Mouse (Mus musculus) hindbrain, embryonic 10.5 days (tissue): ENCODE measurements around the gene Cyp17a1. TPM values are rescaled to one million over a fixed set of nuclear protein-coding genes. Genes with fewer than 3 reads are reported as not detected.

Source experiments
- DNase-seq: peaks from one replicate; pipeline ENCODE4 v3.0.0-alpha.2; 2017; ENCODE audit warnings: low spot score
- H3K27ac ChIP-seq: fragments of 300-500 bp; sonication (generic); 2 replicates; pipeline ENCODE4 v1.5.1; 2016; ENCODE audit warnings: mild to moderate bottlenecking, moderate library complexity
- H3K27me3 ChIP-seq: fragments of 300-500 bp; sonication (generic); 2 replicates; pipeline ENCODE4 v1.6.1; 2016; ENCODE audit warnings: mild to moderate bottlenecking; ENCODE audit not compliant: poor library complexity, insufficient read depth, severe bottlenecking
- H3K36me3 ChIP-seq: fragments of 300-500 bp; sonication (generic); 2 replicates; pipeline ENCODE4 v1.6.1; 2016; ENCODE audit warnings: mild to moderate bottlenecking, moderate library complexity
- H3K4me1 ChIP-seq: fragments of 300-500 bp; sonication (generic); replicated peaks from 2 replicates; pipeline ENCODE4 v1.6.1; 2016; ENCODE audit warnings: mild to moderate bottlenecking
- H3K4me3 ChIP-seq: fragments of 300-500 bp; sonication (generic); 2 replicates; pipeline ENCODE4 v1.5.1; 2016; ENCODE audit warnings: mild to moderate bottlenecking, moderate library complexity
- H3K9me3 ChIP-seq: fragments of 300-500 bp; sonication (generic); 2 replicates; pipeline ENCODE4 v1.6.1; 2016; ENCODE audit warnings: mild to moderate bottlenecking, moderate library complexity
- WGBS: fragments of 180-500 bp; shearing (Covaris S2); methylation state at CpG from one replicate; pipeline ENCODE4 v1.1.7; 2016; 5-methylcytosine and 5-hydroxymethylcytosine counted together
- polyA plus RNA-seq: library from polyadenylated mRNA; unstranded; fragments of >200 nt; fragmentation: Nextera tagmentation; extraction: Ambion mirVana; gene quantifications from 2 replicates; pipeline ENCODE4 v1.2.1, GENCODE M21; 2016

The Cyp17a1 gene
- polyA plus RNA-seq, 1 experiment from 2014 or later, result not detected

GRCm38 (mm10) chr19:46665474-46665873 lies 7.5 kb downstream of the Cyp17a1 start:
- Histone ChIP-seq H3K27ac (no peak overlapping the region; the same call in 1 of the 2 replicates), H3K4me3 (no peak overlapping the region), H3K27me3 (no peaks in the 10 kb centered on the region), H3K36me3 (no peaks in the 10 kb centered on the region), H3K4me1 (peaks cover 11% of the 10 kb centered on the region), H3K9me3 (no peaks in the 10 kb centered on the region)
- 70% methylated on average over 7 of the region's 7 CpGs for WGBS
- DNase-seq, result no peak

- no peaks in the 10 kb centered on the region for H3K27me3 ChIP-seq
- no peak overlapping the region for H3K4me3 ChIP-seq
- no peak for DNase-seq
- no peaks in the 10 kb centered on the region for H3K9me3 ChIP-seq
- H3K4me1 ChIP-seq, result peaks cover 11% of the 10 kb centered on the region
- H3K27ac ChIP-seq, result no peak overlapping the region
- H3K36me3 ChIP-seq, result 0 out of 2 replicates have a peak, but pooled peaks cover 4% of the 10 kb centered on the region
- WGBS, result 80% methylated on average over 6 of the region's 6 CpGs
Measured at GRCm38 (mm10) chr19:46662784-46663183, 10.2 kb downstream of the Cyp17a1 start.

GRCm38 (mm10) chr19:46662214-46662613 lies 10.8 kb downstream of the Cyp17a1 start:
- H3K36me3 ChIP-seq, result peaks cover 8% of the 10 kb centered on the region
- no peaks in the 10 kb centered on the region for H3K27me3 ChIP-seq
- H3K4me3 ChIP-seq, result no peak overlapping the region
- H3K4me1 ChIP-seq, result peaks cover 9% of the 10 kb centered on the region
- 86% methylated on average over 8 of the region's 8 CpGs for WGBS
- no peak overlapping the region for H3K27ac ChIP-seq
- H3K9me3 ChIP-seq, result no peaks in the 10 kb centered on the region
- no peak for DNase-seq

- Histone ChIP-seq H3K9me3 (no peaks in the 10 kb centered on the region), H3K4me3 (no peak overlapping the region), H3K27me3 (no peaks in the 10 kb centered on the region), H3K4me1 (peaks cover 8% of the 10 kb centered on the region), H3K27ac (no peak overlapping the region), H3K36me3 (peaks cover 16% of the 10 kb centered on the region)
- DNase-seq, result no peak
- WGBS, result 76% methylated on average over 4 of the region's 4 CpGs
Measured at GRCm38 (mm10) chr19:46661511-46661910, 11.5 kb downstream of the Cyp17a1 start.

GRCm38 (mm10) chr19:46658851-46659250 lies 14.1 kb downstream of the Cyp17a1 start:
- H3K36me3 ChIP-seq, result peaks cover 42% of the 10 kb centered on the region
- H3K4me3 ChIP-seq, result no peak overlapping the region
- 92% methylated on average over 9 of the region's 9 CpGs for WGBS

GRCm38 (mm10) chr19:46658348-46658747 lies 14.6 kb downstream of the Cyp17a1 start:
- Histone ChIP-seq H3K27ac (no peak overlapping the region), H3K4me3 (no peak overlapping the region), H3K36me3 (peaks cover 47% of the 10 kb centered on the region), H3K4me1 (no peaks in the 10 kb centered on the region), H3K9me3 (no peaks in the 10 kb centered on the region), H3K27me3 (no peaks in the 10 kb centered on the region)
- no peak for DNase-seq
- WGBS, result 94% methylated on average over 7 of the region's 7 CpGs

More at GRCm38 (mm10) chr19:46658851-46659250, 14.1 kb downstream of the Cyp17a1 start:
- Histone ChIP-seq H3K4me1 (no peaks in the 10 kb centered on the region), H3K27me3 (no peaks in the 10 kb centered on the region), H3K27ac (no peak overlapping the region), H3K9me3 (no peaks in the 10 kb centered on the region)
- no peak for DNase-seq

- Histone ChIP-seq H3K4me3 (no peak overlapping the region), H3K27ac (no peak overlapping the region), H3K9me3 (no peaks in the 10 kb centered on the region), H3K4me1 (no peaks in the 10 kb centered on the region), H3K27me3 (no peaks in the 10 kb centered on the region), H3K36me3 (peaks cover 56% of the 10 kb centered on the region)
- DNase-seq, result no peak
- WGBS, result 92% methylated on average over 3 of the region's 3 CpGs
Measured at GRCm38 (mm10) chr19:46657339-46658020, 15.5 kb downstream of the Cyp17a1 start.

- Histone ChIP-seq H3K27me3 (no peaks in the 10 kb centered on the region), H3K4me3 (no peak overlapping the region), H3K27ac (no peak overlapping the region), H3K4me1 (no peaks in the 10 kb centered on the region), H3K36me3 (peaks cover 64% of the 10 kb centered on the region), H3K9me3 (no peaks in the 10 kb centered on the region)
- WGBS, result 93% methylated on average over 21 of the region's 21 CpGs
- DNase-seq, result no peak
Measured at GRCm38 (mm10) chr19:46656151-46656840, 16.7 kb downstream of the Cyp17a1 start.

GRCm38 (mm10) chr19:46655626-46656025 lies 17.3 kb downstream of the Cyp17a1 start:
- Histone ChIP-seq H3K4me3 (no peak overlapping the region), H3K27me3 (no peaks in the 10 kb centered on the region), H3K27ac (no peak overlapping the region), H3K4me1 (no peaks in the 10 kb centered on the region), H3K36me3 (peaks cover 64% of the 10 kb centered on the region), H3K9me3 (no peaks in the 10 kb centered on the region)
- 96% methylated on average over 10 of the region's 10 CpGs for WGBS
- no peak for DNase-seq

- DNase-seq, result no peak
- Histone ChIP-seq H3K27ac (no peak overlapping the region), H3K9me3 (no peaks in the 10 kb centered on the region), H3K27me3 (no peaks in the 10 kb centered on the region), H3K36me3 (peaks cover 75% of the 10 kb centered on the region), H3K4me3 (no peak overlapping the region), H3K4me1 (no peaks in the 10 kb centered on the region)
- 94% methylated on average over 14 of the region's 14 CpGs for WGBS
Measured at GRCm38 (mm10) chr19:46653616-46654235, 19.2 kb downstream of the Cyp17a1 start.

- no peaks in the 10 kb centered on the region for H3K9me3 ChIP-seq
- DNase-seq, result no peak
- H3K36me3 ChIP-seq, result peaks cover 80% of the 10 kb centered on the region
- H3K4me1 ChIP-seq, result no peaks in the 10 kb centered on the region
- H3K27me3 ChIP-seq, result no peaks in the 10 kb centered on the region
- H3K27ac ChIP-seq, result no peak overlapping the region
- 90% methylated on average over 5 of the region's 5 CpGs for WGBS
- no peak overlapping the region for H3K4me3 ChIP-seq
Measured at GRCm38 (mm10) chr19:46653188-46653587, 19.8 kb downstream of the Cyp17a1 start.

GRCm38 (mm10) chr19:46648565-46648964 lies 24.4 kb downstream of the Cyp17a1 start:
- 98% methylated on average over 14 of the region's 14 CpGs for WGBS
- H3K36me3 ChIP-seq, result peaks cover 73% of the 10 kb centered on the region
- H3K4me1 ChIP-seq, result peaks cover 38% of the 10 kb centered on the region
- no peak overlapping the region for H3K4me3 ChIP-seq
- no peak overlapping the region for H3K27ac ChIP-seq
- H3K9me3 ChIP-seq, result no peaks in the 10 kb centered on the region
- no peak for DNase-seq
- H3K27me3 ChIP-seq, result no peaks in the 10 kb centered on the region

- 88% methylated on average over 8 of the region's 8 CpGs for WGBS
- Histone ChIP-seq H3K4me1 (peaks cover 45% of the 10 kb centered on the region), H3K36me3 (peaks cover 66% of the 10 kb centered on the region), H3K4me3 (no peak overlapping the region), H3K9me3 (no peaks in the 10 kb centered on the region), H3K27me3 (no peaks in the 10 kb centered on the region), H3K27ac (no peak overlapping the region)
- DNase-seq, result no peak
Measured at GRCm38 (mm10) chr19:46647850-46648249, 25.1 kb downstream of the Cyp17a1 start.
